Mouse (Mus musculus): Measurements from ENCODE around the gene Zpbp2. TPM values are rescaled to one million over a fixed set of nuclear protein-coding genes. Genes with fewer than 3 reads are reported as not detected.
"Not testable (repeated sequence)": the region's sequence is repeated elsewhere in the genome, so short reads cannot be mapped to it uniquely, and the experiment has no call there.

Zpbp2 gene
- polyA plus RNA-seq, 1 experiment from 2014 or later: 0.20 TPM

GRCm38 (mm10) chr11:98598851-98599290 lies 48.0 kb downstream of the Zpbp2 start:
- peaks cover 17% of the 10 kb centered on the region for H3K4me1 ChIP-seq
- H3K36me3 ChIP-seq (replicated peaks): no peaks in the 10 kb centered on the region
- no peak for DNase-seq (ENCODE audit: low spot score)
- no peaks in the 10 kb centered on the region for H3K9me3 ChIP-seq
- no peak overlapping the region for H3K27ac ChIP-seq (replicated peaks)
- H3K4me3 ChIP-seq: no peak overlapping the region
- peaks cover 47% of the 10 kb centered on the region for H3K27me3 ChIP-seq (replicated peaks; ENCODE audit: low read depth, poor library complexity, severe bottlenecking)
- WGBS: 65% methylated on average over 18 of the region's 18 CpGs

DNA sequence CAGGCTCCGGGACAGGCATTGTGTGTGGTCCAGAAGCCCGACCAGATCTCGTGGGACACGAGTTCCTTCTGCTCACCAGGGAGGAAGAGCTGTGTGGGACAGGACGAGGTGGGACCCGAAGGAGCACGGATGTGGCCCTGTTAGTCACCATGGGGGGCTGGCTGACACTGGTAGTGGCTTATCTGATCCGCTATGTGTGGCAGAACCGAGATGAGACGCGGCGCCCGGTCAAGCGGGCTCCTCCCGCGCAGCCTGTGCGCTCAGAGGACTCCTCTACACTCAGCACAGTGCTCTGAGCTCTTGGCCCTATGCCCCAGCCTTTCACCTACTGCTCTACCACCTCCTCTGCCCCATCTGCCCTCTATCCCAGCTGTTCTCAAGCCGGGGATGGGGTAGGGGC lies 48.4 kb downstream of the Zpbp2 start:
- no peak for DNase-seq (ENCODE audit: low spot score)
- H3K36me3 ChIP-seq (replicated peaks): no peaks in the 10 kb centered on the region
- no peaks in the 10 kb centered on the region for H3K9me3 ChIP-seq
- peaks cover 47% of the 10 kb centered on the region for H3K27me3 ChIP-seq (replicated peaks; ENCODE audit: low read depth, poor library complexity, severe bottlenecking)
- H3K4me1 ChIP-seq: peaks cover 17% of the 10 kb centered on the region
- H3K4me3 ChIP-seq: no peak overlapping the region
- H3K27ac ChIP-seq (replicated peaks): no peak overlapping the region
- WGBS: 39% methylated on average over 18 of the region's 18 CpGs

GRCm38 (mm10) chr11:98602090-98602690 lies 51.3 kb downstream of the Zpbp2 start:
- 2% methylated on average over 20 of the region's 20 CpGs for WGBS
- DNase-seq (ENCODE audit: low spot score): peak; percentile 78
- H3K4me3 ChIP-seq: peak overlapping the region; percentile 57
- H3K36me3 ChIP-seq (replicated peaks): no peaks in the 10 kb centered on the region
- peaks cover 55% of the 10 kb centered on the region for H3K27me3 ChIP-seq (replicated peaks; ENCODE audit: low read depth, poor library complexity, severe bottlenecking)
- no peaks in the 10 kb centered on the region for H3K9me3 ChIP-seq
- H3K27ac ChIP-seq (replicated peaks): peak overlapping the region; percentile 66
- H3K4me1 ChIP-seq: peaks cover 17% of the 10 kb centered on the region

GRCm38 (mm10) chr11:98603953-98604352 lies 53.1 kb downstream of the Zpbp2 start:
- peaks cover 13% of the 10 kb centered on the region for H3K4me1 ChIP-seq
- no peak overlapping the region for H3K4me3 ChIP-seq
- H3K27me3 ChIP-seq (replicated peaks; ENCODE audit: low read depth, poor library complexity, severe bottlenecking): peaks cover 42% of the 10 kb centered on the region
- DNase-seq (ENCODE audit: low spot score): no peak
- no peaks in the 10 kb centered on the region for H3K36me3 ChIP-seq (replicated peaks)
- WGBS: 86% methylated on average over 2 of the region's 2 CpGs
- H3K27ac ChIP-seq (replicated peaks): no peak overlapping the region
- no peaks in the 10 kb centered on the region for H3K9me3 ChIP-seq

- H3K27me3 ChIP-seq (replicated peaks; ENCODE audit: low read depth, poor library complexity, severe bottlenecking): peaks cover 39% of the 10 kb centered on the region
- WGBS: 68% methylated on average over 6 of the region's 6 CpGs
- H3K4me3 ChIP-seq: not testable (repeated sequence)
These were observed 54.0 kb downstream of the Zpbp2 start for GRCm38 (mm10) chr11:98604911-98605310.

DNA sequence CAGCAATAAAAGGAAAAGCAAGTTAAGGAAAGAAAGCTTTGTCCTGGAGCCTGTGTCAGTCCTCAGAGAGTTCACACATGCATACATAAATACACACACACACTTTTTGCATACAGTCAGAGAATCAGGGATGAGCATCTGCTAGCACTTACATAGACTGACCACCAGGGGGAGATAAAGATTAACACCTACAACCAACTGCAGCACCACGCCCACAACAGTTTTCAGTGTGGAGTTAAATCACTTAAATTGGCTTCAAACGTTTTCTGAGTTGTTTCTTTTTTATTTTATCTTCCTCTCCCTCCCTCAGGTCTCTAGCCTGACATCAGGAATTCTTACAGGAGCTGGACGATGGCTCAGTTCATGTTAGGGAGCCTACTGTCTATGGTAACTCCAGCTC lies 55.9 kb downstream of the Zpbp2 start:
- Histone ChIP-seq H3K27ac (replicated peaks) (no peak overlapping the region), H3K4me3 (no peak overlapping the region), H3K36me3 (replicated peaks) (no peaks in the 10 kb centered on the region), H3K27me3 (replicated peaks; ENCODE audit: low read depth, poor library complexity, severe bottlenecking) (peaks cover 21% of the 10 kb centered on the region; the same call in 1 of the 2 replicates), H3K4me1 (peaks cover 9% of the 10 kb centered on the region), H3K9me3 (no peaks in the 10 kb centered on the region)
- 13% methylated on average over 3 of the region's 3 CpGs for WGBS
- DNase-seq (ENCODE audit: low spot score): peak; percentile 20

More at GRCm38 (mm10) chr11:98604911-98605310, 54.0 kb downstream of the Zpbp2 start:
- not testable (repeated sequence) for DNase-seq (ENCODE audit: low spot score); H3K9me3 ChIP-seq; H3K27ac ChIP-seq (replicated peaks); H3K36me3 ChIP-seq (replicated peaks)
- H3K4me1 ChIP-seq: peaks cover 11% of the 10 kb centered on the region

Other genes with a start within 250 kb of the Zpbp2 start
- gene Neurod2, start 221.4 kb upstream of the Zpbp2 start, polyA plus RNA-seq (2016; fragmentation: Nextera tagmentation; extraction: Ambion mirVana): 0.08 TPM in 1 of 2 replicates, not detected in the other
- gene Ppp1r1b, start 202.7 kb upstream of the Zpbp2 start, polyA plus RNA-seq (2016; fragmentation: Nextera tagmentation; extraction: Ambion mirVana): 0.26 and 0.30 TPM in 2 replicates
- gene Stard3, start 192.7 kb upstream of the Zpbp2 start, polyA plus RNA-seq (2016; fragmentation: Nextera tagmentation; extraction: Ambion mirVana): 40.8 and 41.7 TPM in 2 replicates
- gene Tcap, start 167.3 kb upstream of the Zpbp2 start, polyA plus RNA-seq (2016; fragmentation: Nextera tagmentation; extraction: Ambion mirVana): not detected in 2 replicates
- gene Pnmt, start 164.6 kb upstream of the Zpbp2 start, polyA plus RNA-seq (2016; fragmentation: Nextera tagmentation; extraction: Ambion mirVana): 0.17 and 0.30 TPM in 2 replicates
- 9.6 TPM in 2 replicates for gene Pgap3, start 150.6 kb upstream of the Zpbp2 start, polyA plus RNA-seq (2016; fragmentation: Nextera tagmentation; extraction: Ambion mirVana)
- 27.5 and 29.5 TPM in 2 replicates for gene Erbb2, start 138.6 kb upstream of the Zpbp2 start, polyA plus RNA-seq (2016; fragmentation: Nextera tagmentation; extraction: Ambion mirVana)
- 83.5 and 85.9 TPM in 2 replicates for gene Mien1, start 112.1 kb upstream of the Zpbp2 start, polyA plus RNA-seq (2016; fragmentation: Nextera tagmentation; extraction: Ambion mirVana)
- gene Grb7, start 104.7 kb upstream of the Zpbp2 start, polyA plus RNA-seq (2016; fragmentation: Nextera tagmentation; extraction: Ambion mirVana): 11.9 and 13.3 TPM in 2 replicates
- gene Ikzf3, start 5.1 kb upstream of the Zpbp2 start, polyA plus RNA-seq (2016; fragmentation: Nextera tagmentation; extraction: Ambion mirVana): 0.05 and 0.13 TPM in 2 replicates
- gene Ormdl3, start 36.3 kb downstream of the Zpbp2 start, polyA plus RNA-seq (2016; fragmentation: Nextera tagmentation; extraction: Ambion mirVana): 56.7 and 57.7 TPM in 2 replicates
- not detected in 2 replicates for gene Lrrc3c, start 47.2 kb downstream of the Zpbp2 start, polyA plus RNA-seq (2016; fragmentation: Nextera tagmentation; extraction: Ambion mirVana)
- 1.3 and 2.0 TPM in 2 replicates for gene Gm12355, start 74.6 kb downstream of the Zpbp2 start, polyA plus RNA-seq (2016; fragmentation: Nextera tagmentation; extraction: Ambion mirVana)
- gene Gsdma3, start 75.3 kb downstream of the Zpbp2 start, polyA plus RNA-seq (2016; fragmentation: Nextera tagmentation; extraction: Ambion mirVana): not detected in 2 replicates
- not detected in 2 replicates for gene Gsdma2, start 95.7 kb downstream of the Zpbp2 start, polyA plus RNA-seq (2016; fragmentation: Nextera tagmentation; extraction: Ambion mirVana)
- not detected in 2 replicates for gene Gsdma, start 113.3 kb downstream of the Zpbp2 start, polyA plus RNA-seq (2016; fragmentation: Nextera tagmentation; extraction: Ambion mirVana)
- 249 and 262 TPM in 2 replicates for gene Psmd3, start 131.5 kb downstream of the Zpbp2 start, polyA plus RNA-seq (2016; fragmentation: Nextera tagmentation; extraction: Ambion mirVana)
- gene Csf3, start 150.2 kb downstream of the Zpbp2 start, polyA plus RNA-seq (2016; fragmentation: Nextera tagmentation; extraction: Ambion mirVana): not detected in 2 replicates
- 73.9 and 78.1 TPM in 2 replicates for gene Med24, start 178.3 kb downstream of the Zpbp2 start, polyA plus RNA-seq (2016; fragmentation: Nextera tagmentation; extraction: Ambion mirVana)
- gene Thra, start 189.5 kb downstream of the Zpbp2 start, polyA plus RNA-seq (2016; fragmentation: Nextera tagmentation; extraction: Ambion mirVana): 8.8 and 9.1 TPM in 2 replicates
- gene Nr1d1, start 224.2 kb downstream of the Zpbp2 start, polyA plus RNA-seq (2016; fragmentation: Nextera tagmentation; extraction: Ambion mirVana): 1.1 and 1.8 TPM in 2 replicates
- gene Msl1, start 244.4 kb downstream of the Zpbp2 start, polyA plus RNA-seq (2016; fragmentation: Nextera tagmentation; extraction: Ambion mirVana): 23.4 and 23.5 TPM in 2 replicates